Mouse (Mus musculus) embryonic facial prominence, embryonic 15.5 days (tissue): ENCODE measurements around the gene Cfap97d1. TPM values are rescaled to one million over a fixed set of nuclear protein-coding genes. Genes with fewer than 3 reads are reported as not detected.

Experiments used
- ATAC-seq: fragments of 200-750 bp; cut with Nextera tagmentation; 2 replicates; pipeline ENCODE4 v1.8.0; 2017; ENCODE audit warnings: low read depth, moderate TSS enrichment; ENCODE audit not compliant: insufficient number of reproducible peaks, low FRiP score, low TSS enrichment
- H3K27ac ChIP-seq: fragments of 300-500 bp; sonication (generic); replicated peaks from 2 replicates; pipeline ENCODE4 v1.5.1; 2015; ENCODE audit warnings: mild to moderate bottlenecking, inconsistent platforms
- H3K27me3 ChIP-seq: fragments of 300-500 bp; sonication (generic); 2 replicates; pipeline ENCODE4 v1.6.1; 2015; ENCODE audit warnings: inconsistent platforms
- H3K36me3 ChIP-seq: fragments of 300-500 bp; sonication (generic); 2 replicates; pipeline ENCODE4 v1.6.1; 2015; ENCODE audit warnings: mild to moderate bottlenecking, inconsistent platforms
- H3K4me1 ChIP-seq: fragments of 300-500 bp; sonication (generic); 2 replicates; pipeline ENCODE4 v1.6.1; 2015; ENCODE audit warnings: inconsistent platforms
- H3K4me2 ChIP-seq: fragments of 300-500 bp; sonication (generic); replicated peaks from 2 replicates; pipeline ENCODE4 v1.6.1; 2015; ENCODE audit warnings: mild to moderate bottlenecking, inconsistent platforms
- H3K4me3 ChIP-seq: fragments of 300-500 bp; sonication (generic); replicated peaks from 2 replicates; pipeline ENCODE4 v1.5.1; 2015; ENCODE audit warnings: mild to moderate bottlenecking, inconsistent platforms
- H3K9ac ChIP-seq: fragments of 300-500 bp; sonication (generic); 2 replicates; pipeline ENCODE4 v1.6.1; 2015; ENCODE audit warnings: inconsistent platforms
- H3K9me3 ChIP-seq: fragments of 300-500 bp; sonication (generic); replicated peaks from 2 replicates; pipeline ENCODE4 v1.6.1; 2016; ENCODE audit warnings: inconsistent platforms
- WGBS: fragments of 180-500 bp; shearing (Covaris S2); methylation state at CpG from one replicate; pipeline ENCODE4 v1.1.7; 2015; 5-methylcytosine and 5-hydroxymethylcytosine counted together
- polyA plus RNA-seq: library from polyadenylated mRNA; unstranded; fragments of >200 nt; fragmentation: Nextera tagmentation; extraction: Ambion mirVana; gene quantifications from 2 replicates; pipeline ENCODE4 v1.2.1, GENCODE M21; 2015

Gene Cfap97d1
- polyA plus RNA-seq, 1 experiment from 2014 or later, result not detected

DNA sequence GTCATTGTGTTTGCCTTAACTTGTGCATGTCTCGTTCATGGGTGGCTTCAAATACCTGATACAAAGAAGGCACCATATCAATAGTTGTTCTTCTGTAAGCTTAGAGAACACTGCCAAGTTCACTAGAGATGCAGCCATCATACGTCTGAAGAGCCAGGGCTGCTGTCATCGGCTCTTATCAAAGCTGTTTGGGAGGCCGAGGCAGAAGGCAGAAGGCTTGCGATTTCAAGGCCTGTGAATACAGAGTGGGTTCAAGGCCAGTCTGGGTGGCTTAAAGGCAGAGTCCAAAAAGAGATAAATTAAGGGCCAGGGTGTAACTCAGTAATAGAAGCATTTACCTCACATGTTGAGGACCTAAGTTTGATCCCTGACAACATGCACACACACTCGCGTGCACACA, 52.3 kb downstream of the Cfap97d1 start:
- Histone ChIP-seq H3K9me3 (no peaks in the 10 kb centered on the region), H3K27me3 (no peaks in the 10 kb centered on the region), H3K27ac (no peak overlapping the region), H3K4me1 (0 out of 2 replicates have a peak, but pooled peaks cover 3% of the 10 kb centered on the region), H3K36me3 (no peaks in the 10 kb centered on the region), H3K9ac (no peak overlapping the region), H3K4me3 (no peak overlapping the region), H3K4me2 (no peak overlapping the region)
- no peak for ATAC-seq
- 85% methylated on average over 7 of the region's 7 CpGs for WGBS

DNA sequence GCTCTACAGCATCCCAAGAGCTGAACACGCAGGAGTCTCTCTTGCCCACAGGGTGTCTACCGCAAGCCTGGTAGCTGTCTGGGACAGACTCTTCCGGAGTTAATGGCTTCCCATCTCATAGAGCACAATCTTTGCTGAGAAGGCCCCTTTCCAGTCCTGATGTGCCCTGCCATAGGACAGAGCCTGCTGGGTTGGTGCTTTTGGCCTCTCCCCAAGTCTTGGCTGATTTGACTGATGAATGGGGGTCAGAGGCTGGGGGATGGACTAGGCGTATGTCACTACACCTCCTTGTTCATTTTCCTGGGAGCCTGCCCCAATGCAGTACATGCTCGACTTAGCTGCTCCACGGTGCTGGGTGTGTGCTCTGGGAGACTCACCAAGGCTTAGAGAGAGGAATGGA, 53.7 kb downstream of the Cfap97d1 start:
- H3K36me3 ChIP-seq, result no peaks in the 10 kb centered on the region

DNA sequence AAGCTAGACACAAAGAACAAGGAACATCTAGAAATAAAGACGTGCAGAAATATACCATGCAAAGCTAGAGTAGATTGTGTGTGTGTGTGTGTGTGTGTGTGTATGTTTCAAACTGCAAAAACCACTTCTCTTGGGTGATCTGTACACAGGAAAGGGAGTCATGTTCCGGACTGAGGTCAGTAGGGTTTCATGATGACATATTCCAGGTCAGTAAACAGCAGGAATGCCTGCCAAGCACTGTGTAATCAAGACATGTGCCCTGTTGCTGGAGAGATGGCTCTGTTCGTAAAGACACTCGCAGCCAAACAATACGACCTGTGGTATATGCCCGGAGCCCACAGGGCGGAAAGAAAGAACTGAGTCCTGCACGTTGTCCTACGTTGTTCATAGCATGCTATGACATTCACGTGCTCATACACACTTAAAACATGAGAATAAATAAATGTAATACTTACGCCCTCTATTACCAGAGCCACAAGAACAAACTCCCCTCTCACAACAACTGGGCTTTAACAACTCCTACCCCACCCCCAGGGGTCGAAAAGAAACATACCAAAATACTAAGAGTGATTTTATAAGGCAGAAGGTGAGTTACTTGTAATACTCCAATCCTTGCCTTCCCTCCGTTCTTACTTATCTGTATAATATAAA, 55.5 kb downstream of the Cfap97d1 start:
- no peak overlapping the region; the same call in 1 of the 2 replicates for H3K4me2 ChIP-seq

More for the DNA sequence above, 53.7 kb downstream of the Cfap97d1 start:
- Histone ChIP-seq H3K27me3 (no peaks in the 10 kb centered on the region), H3K27ac (no peak overlapping the region), H3K4me2 (no peak overlapping the region), H3K4me1 (0 out of 2 replicates have a peak, but pooled peaks cover 3% of the 10 kb centered on the region), H3K9ac (no peak overlapping the region), H3K4me3 (no peak overlapping the region), H3K9me3 (no peaks in the 10 kb centered on the region)
- ATAC-seq, result no peak
- WGBS, result 83% methylated on average over 6 of the region's 6 CpGs

DNA sequence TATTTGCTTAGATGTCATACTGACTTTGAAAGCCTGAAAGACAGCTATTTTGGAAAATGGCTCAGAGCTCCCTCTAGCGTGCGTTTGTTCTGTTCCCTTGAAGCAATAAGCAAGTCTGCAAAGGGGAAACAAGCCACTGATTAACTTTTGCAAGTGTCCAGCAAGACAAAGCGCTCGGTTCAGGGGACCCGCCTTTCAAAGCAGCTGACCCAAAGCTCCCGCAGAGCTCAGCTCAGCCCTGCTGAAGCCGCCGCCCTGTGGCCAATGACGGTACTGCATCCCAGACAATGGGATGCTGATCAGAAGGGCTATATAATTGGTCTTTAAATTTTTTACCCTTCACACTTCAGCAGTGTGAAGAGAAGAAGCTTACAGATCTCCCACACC, 56.1 kb downstream of the Cfap97d1 start:
- no peaks in the 10 kb centered on the region; the same call in 1 of the 2 replicates for H3K9me3 ChIP-seq
- H3K4me2 ChIP-seq, result no peak overlapping the region; the same call in 1 of the 2 replicates
- H3K36me3 ChIP-seq, result no peaks in the 10 kb centered on the region
- no peak overlapping the region for H3K27ac ChIP-seq
- under 1% methylated on average over 9 of the region's 9 CpGs for WGBS
- H3K4me3 ChIP-seq, result no peak overlapping the region
- peak; percentile 73; the same call in 1 of the 2 replicates for ATAC-seq
- H3K27me3 ChIP-seq, result no peaks in the 10 kb centered on the region
- H3K4me1 ChIP-seq, result 0 out of 2 replicates have a peak, but pooled peaks cover under 1% of the 10 kb centered on the region
- no peak overlapping the region for H3K9ac ChIP-seq

More for the DNA sequence above, 55.5 kb downstream of the Cfap97d1 start:
- Histone ChIP-seq H3K4me3 (no peak overlapping the region), H3K27ac (no peak overlapping the region), H3K27me3 (no peaks in the 10 kb centered on the region), H3K9ac (no peak overlapping the region), H3K4me1 (0 out of 2 replicates have a peak, but pooled peaks cover 3% of the 10 kb centered on the region), H3K36me3 (no peaks in the 10 kb centered on the region), H3K9me3 (no peaks in the 10 kb centered on the region)
- ATAC-seq, result no peak
- WGBS, result 70% methylated on average over 13 of the region's 13 CpGs

DNA sequence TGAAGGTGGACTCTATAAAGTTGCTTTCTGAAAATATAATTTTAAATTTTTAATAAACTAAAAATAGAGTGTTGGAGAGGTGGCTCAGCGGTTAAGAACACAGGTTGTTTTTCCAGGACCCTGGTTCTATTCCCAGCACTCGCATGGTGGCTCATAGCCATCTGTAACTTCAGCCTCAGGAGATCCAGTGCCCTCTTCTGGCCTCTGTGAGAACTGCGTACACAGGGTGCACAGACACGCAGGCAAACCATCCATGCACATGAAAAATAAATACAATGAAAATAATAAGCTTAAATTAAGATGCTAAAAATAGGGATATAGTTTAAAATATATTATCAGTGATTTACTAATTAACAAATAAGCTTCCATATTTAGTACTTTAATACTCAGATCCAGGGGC, 56.6 kb downstream of the Cfap97d1 start:
- H3K4me1 ChIP-seq, result no peaks in the 10 kb centered on the region
- H3K27me3 ChIP-seq, result no peaks in the 10 kb centered on the region

DNA sequence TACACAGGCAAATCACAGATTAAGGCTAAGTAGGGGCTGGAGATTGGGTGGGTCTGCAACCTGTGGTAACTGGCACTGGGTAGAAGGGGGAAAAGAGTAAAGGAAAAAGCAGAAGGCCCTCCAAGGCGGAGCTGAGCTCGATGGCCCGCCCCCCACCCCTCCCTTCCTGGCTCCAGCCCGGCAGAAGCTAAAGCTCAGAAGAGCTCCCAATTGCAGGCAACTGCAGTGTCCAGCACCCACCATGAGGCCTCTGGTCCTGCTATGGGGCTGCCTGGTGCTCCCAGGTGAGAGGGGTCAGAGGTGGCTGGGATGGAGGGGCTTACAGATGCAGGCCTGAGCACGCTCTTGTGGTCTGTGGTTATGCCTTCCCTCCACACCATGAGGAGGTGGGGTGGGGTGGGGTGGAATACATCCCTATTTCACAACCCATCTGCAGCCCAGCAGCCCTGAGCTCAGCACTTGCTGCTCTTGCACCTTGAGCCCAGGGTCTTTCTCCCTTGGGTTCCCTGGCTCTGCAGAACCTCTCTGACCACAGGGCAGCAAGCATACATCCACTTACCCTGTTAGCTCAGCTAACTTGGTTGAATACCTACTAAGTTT, 57.4 kb downstream of the Cfap97d1 start, which contains the start of gene Cd300lg:
Cd300lg (plus strand) TSS at position 160 of the 600 bp plus-strand sequence.
- H3K4me3 ChIP-seq, result no peak within 1 kb of the TSS
- WGBS, result 45% methylated on average over 5 of the region's 5 CpGs
- no peak within 1 kb of the TSS for H3K27ac ChIP-seq
- H3K9me3 ChIP-seq, result no peaks in the 10 kb centered on the region; the same call in 1 of the 2 replicates
- no peak within 1 kb of the TSS for H3K4me2 ChIP-seq
- H3K4me1 ChIP-seq, result no peaks in the 10 kb centered on the region
- no peak within 1 kb of the TSS for H3K9ac ChIP-seq
- ATAC-seq, result no peak
- H3K36me3 ChIP-seq, result no peaks in the 10 kb centered on the region
- no peaks in the 10 kb centered on the region for H3K27me3 ChIP-seq

More for the DNA sequence above, 56.6 kb downstream of the Cfap97d1 start:
- H3K9me3 ChIP-seq, result no peaks in the 10 kb centered on the region; the same call in 1 of the 2 replicates
- no peak overlapping the region for H3K4me3 ChIP-seq
- 70% methylated on average over 4 of the region's 4 CpGs for WGBS
- H3K36me3 ChIP-seq, result no peaks in the 10 kb centered on the region
- no peak overlapping the region for H3K9ac ChIP-seq
- no peak overlapping the region for H3K27ac ChIP-seq
- H3K4me2 ChIP-seq, result no peak overlapping the region
- no peak for ATAC-seq

Other genes with a start within 250 kb of the Cfap97d1 start
- gene Etv4, start 198.9 kb upstream of the Cfap97d1 start, polyA plus RNA-seq, result 11.1 and 15.1 TPM in 2 replicates
- 11.1 and 12.3 TPM in 2 replicates for gene Meox1, start 89.9 kb upstream of the Cfap97d1 start, polyA plus RNA-seq
- 0.23 and 0.49 TPM in 2 replicates for gene Sost, start 17.3 kb upstream of the Cfap97d1 start, polyA plus RNA-seq
- gene Dusp3, start 2.7 kb downstream of the Cfap97d1 start, polyA plus RNA-seq, result 26.2 and 29.9 TPM in 2 replicates
- 5.5 and 6.2 TPM in 2 replicates for gene Mpp3, start 44.2 kb downstream of the Cfap97d1 start, polyA plus RNA-seq
- gene Cd300lg, start 57.2 kb downstream of the Cfap97d1 start, polyA plus RNA-seq, result 1.5 and 2.1 TPM in 2 replicates
- gene Mpp2, start 104.2 kb downstream of the Cfap97d1 start, polyA plus RNA-seq, result 7.0 and 10.7 TPM in 2 replicates
- not detected in 2 replicates for gene Ppy, start 117.0 kb downstream of the Cfap97d1 start, polyA plus RNA-seq
- not detected in 2 replicates for gene Pyy, start 123.6 kb downstream of the Cfap97d1 start, polyA plus RNA-seq
- 0.98 and 1.7 TPM in 2 replicates for gene Nags, start 161.2 kb downstream of the Cfap97d1 start, polyA plus RNA-seq
- 39.4 and 39.9 TPM in 2 replicates for gene Tmem101, start 172.1 kb downstream of the Cfap97d1 start, polyA plus RNA-seq
- 113 and 128 TPM in 2 replicates for gene Lsm12, start 201.0 kb downstream of the Cfap97d1 start, polyA plus RNA-seq
- 29.8 and 31.7 TPM in 2 replicates for gene G6pc3, start 205.3 kb downstream of the Cfap97d1 start, polyA plus RNA-seq
- 105 and 106 TPM in 2 replicates for gene Hdac5, start 245.9 kb downstream of the Cfap97d1 start, polyA plus RNA-seq